Mouse (Mus musculus): ENCODE data around the gene Xbp1.
"Not testable (repeated sequence)": the region's sequence is repeated elsewhere in the genome, so short reads cannot be mapped to it uniquely, and the experiment has no call there.

Gene Xbp1

GRCm38 (mm10) chr11:5502351-5503051, 18.0 kb upstream of the Xbp1 start:
- no peak for DNase-seq (ENCODE audit: low spot score in 2 of 2)

GRCm38 (mm10) chr11:5505856-5506575, 14.4 kb upstream of the Xbp1 start:
- peak in 1 of 2 experiments; percentile 22 for DNase-seq (ENCODE audit: low spot score in 2 of 2)

GRCm38 (mm10) chr11:5509215-5510098, 11.0 kb upstream of the Xbp1 start:
- no peak for DNase-seq (ENCODE audit: low spot score in 2 of 2)

- DNase-seq (ENCODE audit: low spot score in 2 of 2), result no peak
These were observed 10.4 kb upstream of the Xbp1 start for GRCm38 (mm10) chr11:5510099-5510391.

GRCm38 (mm10) chr11:5510686-5511085, 9.8 kb upstream of the Xbp1 start:
- not testable (repeated sequence) for DNase-seq (ENCODE audit: low spot score in 2 of 2)

GRCm38 (mm10) chr11:5512099-5512725, 8.2 kb upstream of the Xbp1 start:
- DNase-seq (ENCODE audit: low spot score in 2 of 2), result peak in 1 of 2 experiments; percentile 22

GRCm38 (mm10) chr11:5512961-5513360, 7.5 kb upstream of the Xbp1 start:
- no peak for DNase-seq (ENCODE audit: low spot score in 2 of 2)

GRCm38 (mm10) chr11:5514091-5514490, 6.4 kb upstream of the Xbp1 start:
- no peak for DNase-seq (ENCODE audit: low spot score in 2 of 2)

- no peak for DNase-seq (ENCODE audit: low spot score in 2 of 2)
These were observed 5.3 kb upstream of the Xbp1 start for GRCm38 (mm10) chr11:5515196-5515595.

GRCm38 (mm10) chr11:5515655-5516054, 4.8 kb upstream of the Xbp1 start:
- no peak for DNase-seq (ENCODE audit: low spot score in 2 of 2)

- no peak for DNase-seq (ENCODE audit: low spot score in 2 of 2)
These were observed 4.3 kb upstream of the Xbp1 start for GRCm38 (mm10) chr11:5516151-5516550.

GRCm38 (mm10) chr11:5516617-5517016, 3.8 kb upstream of the Xbp1 start:
- DNase-seq (ENCODE audit: low spot score in 2 of 2), result no peak

GRCm38 (mm10) chr11:5517346-5517745, 3.1 kb upstream of the Xbp1 start:
- no peak for DNase-seq (ENCODE audit: low spot score in 2 of 2)

- DNase-seq (ENCODE audit: low spot score in 2 of 2), result no peak
These were observed 778 bp upstream of the Xbp1 start for GRCm38 (mm10) chr11:5519681-5520080.

GRCm38 (mm10) chr11:5521266-5521515, 732 bp downstream of the Xbp1 start:
- peak in 1 of 2 experiments; percentile 32 for DNase-seq (ENCODE audit: low spot score in 2 of 2)

GRCm38 (mm10) chr11:5521516-5522291, 1.2 kb downstream of the Xbp1 start:
- peak; percentile 63 to 74 for DNase-seq (ENCODE audit: low spot score in 2 of 2)

- no peak for DNase-seq (ENCODE audit: low spot score in 2 of 2)
These were observed 2.4 kb downstream of the Xbp1 start for GRCm38 (mm10) chr11:5522798-5523415.

- DNase-seq (ENCODE audit: low spot score in 2 of 2), result no peak
These were observed 5.0 kb downstream of the Xbp1 start for GRCm38 (mm10) chr11:5525418-5525817.

- no peak for DNase-seq (ENCODE audit: low spot score in 2 of 2)
These were observed 6.3 kb downstream of the Xbp1 start for GRCm38 (mm10) chr11:5526573-5527439.

- no peak for DNase-seq (ENCODE audit: low spot score in 2 of 2)
These were observed 7.5 kb downstream of the Xbp1 start for GRCm38 (mm10) chr11:5527865-5528523.

Data from natural killer cell, adult 2 months (primary cell).